Mouse (Mus musculus) stomach, postnatal 0 days (tissue): ENCODE results near the gene Olfr824. TPM values are rescaled to one million over a fixed set of nuclear protein-coding genes. Genes with fewer than 3 reads are reported as not detected.

ENCODE experiments used
- ATAC-seq: fragments of 200-750 bp; cut with Nextera tagmentation; 2 replicates; pipeline ENCODE4 v1.8.0; 2017; ENCODE audit not compliant: low FRiP score, low TSS enrichment
- DNase-seq: peaks from one replicate; pipeline ENCODE4 v3.0.0-alpha.2; 2016; ENCODE audit warnings: low spot score
- H3K27ac ChIP-seq: fragments of 300-500 bp; sonication (generic); replicated peaks from 2 replicates; pipeline ENCODE4 v1.5.1; 2014; ENCODE audit warnings: mild to moderate bottlenecking, control low read depth
- H3K27me3 ChIP-seq: fragments of 300-500 bp; sonication (generic); 2 replicates; pipeline ENCODE4 v1.6.1; 2014; ENCODE audit warnings: low read length; ENCODE audit not compliant: control insufficient read depth, insufficient read depth
- H3K36me3 ChIP-seq: fragments of 300-500 bp; sonication (generic); 2 replicates; pipeline ENCODE4 v1.6.1; 2014; ENCODE audit warnings: low read length, mixed read lengths; ENCODE audit not compliant: control insufficient read depth, insufficient read depth
- H3K4me1 ChIP-seq: fragments of 300-500 bp; sonication (generic); replicated peaks from 2 replicates; pipeline ENCODE4 v1.6.1; 2014; ENCODE audit warnings: antibody characterized with exemption; ENCODE audit not compliant: control insufficient read depth, insufficient read depth
- H3K4me2 ChIP-seq: fragments of 300-500 bp; sonication (generic); replicated peaks from 2 replicates; pipeline ENCODE4 v1.6.1; 2014; ENCODE audit warnings: low read depth, mild to moderate bottlenecking, control low read depth, moderate library complexity
- H3K4me3 ChIP-seq: fragments of 300-500 bp; sonication (generic); 2 replicates; pipeline ENCODE4 v1.5.1; 2014; ENCODE audit warnings: low read depth, low read length, control low read depth
- H3K9ac ChIP-seq: fragments of 300-500 bp; sonication (generic); 2 replicates; pipeline ENCODE4 v1.6.1; 2014; ENCODE audit warnings: mild to moderate bottlenecking, low read length, control low read depth, mixed read lengths
- H3K9me3 ChIP-seq: fragments of 300-500 bp; sonication (generic); 2 replicates; pipeline ENCODE4 v1.6.1; 2016; ENCODE audit warnings: low read length; ENCODE audit not compliant: control insufficient read depth
- CTCF ChIP-seq: IDR thresholded peaks from 2 replicates; pipeline ENCODE4 v1.5.1; 2016; ENCODE audit warnings: antibody characterized with exemption, low read depth, mild to moderate bottlenecking, moderate library complexity
- EP300 ChIP-seq: optimal IDR thresholded peaks from 2 replicates; pipeline ENCODE3; 2016; ENCODE audit warnings: antibody characterized with exemption
- WGBS: fragments of 180-500 bp; shearing (Covaris S2); extraction: QIAGEN DNeasy Blood & Tissue Kit; methylation state at CpG from one replicate; pipeline ENCODE4 v1.1.7; 2014; 5-methylcytosine and 5-hydroxymethylcytosine counted together
- polyA plus RNA-seq: library from polyadenylated mRNA; unstranded; fragments of >200 nt; fragmentation: Nextera tagmentation; extraction: Ambion mirVana; gene quantifications from 2 replicates; pipeline ENCODE4 v1.2.1, GENCODE M21; 2015

The Olfr824 gene
- polyA plus RNA-seq, 1 experiment from 2014 or later = not detected

GRCm38 (mm10) chr10:130096104-130096503 is 33.7 kb downstream of the Olfr824 start:
- no peak for DNase-seq
- H3K27ac ChIP-seq = no peak overlapping the region
- no peak overlapping the region for H3K4me2 ChIP-seq
- TF ChIP-seq CTCF (peak; percentile 60), EP300 (no peak)
- no peak overlapping the region for H3K4me3 ChIP-seq
- H3K9me3 ChIP-seq = no peaks in the 10 kb centered on the region
- H3K4me1 ChIP-seq = no peaks in the 10 kb centered on the region
- H3K9ac ChIP-seq = no peak overlapping the region
- no peaks in the 10 kb centered on the region for H3K36me3 ChIP-seq
- ATAC-seq = no peak
- no peaks in the 10 kb centered on the region for H3K27me3 ChIP-seq

GRCm38 (mm10) chr10:130092838-130093440 is 36.9 kb downstream of the Olfr824 start:
- TF ChIP-seq CTCF (peak; percentile 77), EP300 (no peak)
- Histone ChIP-seq H3K9ac (no peak overlapping the region), H3K4me1 (no peaks in the 10 kb centered on the region), H3K27ac (no peak overlapping the region), H3K9me3 (no peaks in the 10 kb centered on the region), H3K4me3 (no peak overlapping the region), H3K27me3 (no peaks in the 10 kb centered on the region), H3K36me3 (no peaks in the 10 kb centered on the region), H3K4me2 (no peak overlapping the region)
- DNase-seq (peak; percentile 64), ATAC-seq (peak; percentile 71; the same call in 1 of the 2 replicates)
- WGBS = 15% methylated on average over 5 of the region's 5 CpGs

Other genes with a start within 250 kb of the Olfr824 start
- 0.11 TPM in 1 of 2 replicates, not detected in the other for gene Olfr815, start 224.1 kb downstream of the Olfr824 start, polyA plus RNA-seq
- not detected in 2 replicates for gene Olfr816, start 214.4 kb downstream of the Olfr824 start, polyA plus RNA-seq
- not detected in 2 replicates for gene Olfr818, start 180.9 kb downstream of the Olfr824 start, polyA plus RNA-seq
- not detected in 2 replicates for gene Olfr819, start 162.7 kb downstream of the Olfr824 start, polyA plus RNA-seq
- not detected in 2 replicates for gene Olfr247, start 153.9 kb downstream of the Olfr824 start, polyA plus RNA-seq
- gene Gm10310, start 144.9 kb downstream of the Olfr824 start, polyA plus RNA-seq = 0.02 TPM in 1 of 2 replicates, not detected in the other
- not detected in 2 replicates for gene Olfr820, start 117.4 kb downstream of the Olfr824 start, polyA plus RNA-seq
- gene Olfr821, start 99.7 kb downstream of the Olfr824 start, polyA plus RNA-seq = not detected in 2 replicates
- 0.04 TPM in 1 of 2 replicates, not detected in the other for gene Olfr822, start 58.8 kb downstream of the Olfr824 start, polyA plus RNA-seq
- not detected in 2 replicates for gene Olfr823, start 14.6 kb downstream of the Olfr824 start, polyA plus RNA-seq
- not detected in 2 replicates for gene Olfr825, start 36.8 kb upstream of the Olfr824 start, polyA plus RNA-seq
- not detected in 2 replicates for gene Olfr826, start 54.2 kb upstream of the Olfr824 start, polyA plus RNA-seq
- not detected in 2 replicates for gene Olfr827, start 84.4 kb upstream of the Olfr824 start, polyA plus RNA-seq
- gene Neurod4, start 150.2 kb upstream of the Olfr824 start, polyA plus RNA-seq = 0.05 TPM in 1 of 2 replicates, not detected in the other
- gene Tespa1, start 192.9 kb upstream of the Olfr824 start, polyA plus RNA-seq = 0.13 and 0.21 TPM in 2 replicates